Mouse (Mus musculus) lung, adult 2 months (tissue): ENCODE data around the gene D430042O09Rik.

Experiments used
- CTCF ChIP-seq: fragments of 200-500 bp; IDR thresholded peaks from 2 replicates; pipeline ENCODE4 v1.5.1; 2011; ENCODE audit warnings: mild to moderate bottlenecking, low read length, control low read depth; ENCODE audit not compliant: insufficient read depth
- POLR2A ChIP-seq: fragments of 200-500 bp; IDR thresholded peaks from 2 replicates; pipeline ENCODE4 v1.6.1; 2011; ENCODE audit warnings: low read depth, mild to moderate bottlenecking, control low read depth, low read length, borderline replicate concordance; ENCODE audit errors: extremely low read depth

DNA sequence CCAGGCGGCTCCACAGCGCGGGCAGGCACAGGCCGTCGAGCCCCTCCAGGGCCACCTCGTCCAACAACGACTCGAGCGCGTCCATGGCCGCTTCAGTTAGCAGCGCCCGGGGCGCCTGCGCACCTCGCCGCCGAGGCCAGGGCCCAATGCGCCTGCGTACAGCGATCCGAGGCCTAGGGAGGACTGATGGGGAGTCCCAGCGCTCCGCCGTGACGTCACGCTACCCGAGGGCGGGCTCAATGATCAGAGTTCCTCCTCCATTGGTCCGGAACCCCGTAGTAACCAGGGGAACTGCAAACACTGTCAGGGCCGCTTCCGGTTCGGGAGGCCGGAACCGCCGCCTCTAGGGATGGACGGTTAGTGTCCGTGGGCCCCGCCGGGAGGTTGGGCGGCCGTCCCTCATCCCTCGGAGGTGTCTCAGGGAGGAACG lies at the start of gene D430042O09Rik, which contains the start of gene Gtf3c1:
- TF ChIP-seq POLR2A (peak; percentile 79; the same call in 1 of the 2 replicates), CTCF (no peak)
